Mouse (Mus musculus): ENCODE results near the gene Shank2. TPM values are rescaled to one million over a fixed set of nuclear protein-coding genes. Genes with fewer than 3 reads are reported as not detected.

Shank2 gene
- total RNA-seq, 4 experiments from 2014 or later: 108 to 123 (median 112) TPM

DNA sequence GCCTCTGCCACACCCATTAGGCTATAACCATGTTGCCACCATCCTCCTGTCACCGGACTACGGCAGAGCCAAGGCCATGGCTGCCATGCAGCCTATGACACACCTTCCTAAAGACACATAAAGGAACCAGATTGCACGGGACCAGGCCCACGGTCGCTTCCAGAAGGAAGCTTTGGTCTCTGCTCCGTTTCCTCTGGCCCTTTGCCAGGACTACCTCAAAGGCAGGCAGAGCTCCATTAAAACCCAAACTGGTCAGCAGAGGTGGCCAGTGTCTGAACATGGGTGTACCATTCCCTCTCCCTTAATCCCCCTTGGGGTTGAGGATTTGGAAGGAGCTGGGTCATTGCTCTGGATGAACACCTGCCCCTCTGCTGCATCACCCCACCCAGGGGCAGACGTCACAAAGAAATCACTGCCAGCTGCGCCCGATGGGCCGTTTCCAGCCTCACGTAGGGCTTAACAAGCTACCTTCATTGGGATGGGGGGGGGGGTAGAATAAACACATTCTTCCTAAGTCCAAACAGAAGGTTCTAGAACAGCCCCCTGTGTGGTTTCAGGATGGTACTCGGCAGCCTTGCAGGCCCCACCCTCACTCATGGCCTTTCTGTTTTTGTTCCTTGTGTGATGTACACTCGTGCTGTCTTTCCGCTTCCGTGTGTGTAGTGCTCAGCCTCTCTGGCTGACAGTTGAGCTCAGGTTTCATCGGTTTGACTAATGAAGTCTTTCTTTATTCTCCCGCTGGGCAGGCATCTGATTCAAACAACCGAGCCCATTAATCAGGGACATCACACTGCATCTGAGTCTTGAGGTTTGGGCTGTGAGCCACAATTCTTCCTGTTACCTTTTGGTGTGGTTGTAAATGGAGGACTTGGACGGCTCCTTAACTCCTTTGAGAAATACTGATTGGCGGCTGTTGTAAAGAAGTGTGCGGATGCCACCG lies 410.5 kb downstream of the Shank2 start:
- DNase-seq (ENCODE audit: low spot score in 2 of 2): no peak

GRCm38 (mm10) chr7:144414632-144415031 lies 412.9 kb downstream of the Shank2 start:
- DNase-seq (ENCODE audit: low spot score in 2 of 2): no peak

GRCm38 (mm10) chr7:144415795-144416194 lies 414.1 kb downstream of the Shank2 start:
- no peak for DNase-seq (ENCODE audit: low spot score in 2 of 2)

DNA sequence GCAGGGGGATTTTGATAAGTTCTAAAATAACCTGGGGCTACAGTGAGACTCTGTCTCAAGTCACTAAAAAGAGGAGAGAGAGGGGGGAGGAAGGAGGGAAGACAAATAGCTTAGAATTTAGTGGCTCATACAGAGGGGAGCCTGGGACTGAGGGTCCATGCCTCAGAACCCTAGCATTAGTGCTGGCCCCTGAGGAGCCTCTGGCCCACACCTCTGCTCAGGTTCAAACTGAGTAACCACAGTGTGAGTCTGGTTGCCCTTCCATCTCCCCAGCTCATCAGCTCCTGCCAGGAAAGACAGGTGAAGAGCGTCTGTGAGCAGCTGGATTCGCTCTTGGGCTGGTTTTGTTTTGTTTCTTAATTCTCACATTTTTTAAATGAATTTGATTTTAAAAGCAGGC lies 415.5 kb downstream of the Shank2 start:
- no peak for DNase-seq (ENCODE audit: low spot score in 2 of 2)

DNA sequence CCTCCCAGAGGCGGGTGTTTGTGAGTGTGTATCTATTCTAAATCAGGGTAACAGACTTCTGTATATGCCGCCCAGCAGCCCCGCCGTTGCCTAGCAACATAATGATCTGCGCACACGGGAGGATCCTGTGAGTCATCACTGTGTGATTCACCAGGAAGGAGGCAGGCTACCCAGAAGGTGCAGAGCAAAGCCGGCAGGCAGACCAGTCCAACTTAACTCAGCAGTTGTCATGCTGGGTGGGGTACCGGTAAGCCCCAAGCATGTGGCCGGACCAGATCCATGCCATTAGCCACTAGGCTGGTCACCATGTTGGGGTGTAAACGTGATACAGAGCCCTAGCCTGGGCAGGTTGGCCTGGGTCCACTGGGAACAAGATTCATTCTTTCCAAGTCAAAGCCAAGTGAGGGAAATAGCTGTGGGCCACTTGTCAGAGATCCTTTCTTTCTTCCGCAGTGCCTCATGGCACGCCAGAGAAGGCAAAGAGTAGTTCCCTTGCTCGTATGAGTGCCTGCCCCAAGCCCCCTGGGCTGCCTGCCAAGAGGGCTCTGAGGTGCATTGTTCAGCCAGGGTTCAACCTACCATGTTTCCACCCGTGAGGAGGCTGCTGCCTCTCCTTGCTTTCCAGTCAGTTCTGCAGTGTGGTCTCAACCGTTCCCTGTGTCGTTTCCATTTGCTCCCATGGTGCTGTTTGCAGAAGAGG lies 416.1 kb downstream of the Shank2 start:
- peak; percentile 67 to 95 for DNase-seq (ENCODE audit: low spot score in 2 of 2)

- no peak for DNase-seq (ENCODE audit: low spot score in 2 of 2)
Observed at GRCm38 (mm10) chr7:144420552-144420951, 418.8 kb downstream of the Shank2 start.

DNA sequence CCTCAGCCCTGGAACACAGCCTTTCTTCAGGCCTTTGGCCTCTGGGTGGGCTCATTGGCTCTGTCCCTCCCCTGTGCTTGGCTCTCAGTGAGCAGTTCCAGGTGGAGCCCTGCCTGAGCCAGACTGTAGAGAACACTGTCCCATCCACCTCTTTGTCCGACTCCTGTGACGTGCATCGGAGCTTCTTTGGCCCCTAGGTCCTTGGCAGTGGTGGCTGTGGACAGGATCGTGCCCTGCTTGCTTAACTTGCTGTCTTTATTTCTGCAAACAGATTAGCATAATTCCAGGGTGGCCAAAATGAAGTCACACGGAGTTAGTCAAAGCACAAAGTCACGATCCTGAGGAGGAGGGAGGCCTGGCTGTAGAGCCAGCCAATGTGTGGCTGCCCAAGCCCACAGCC lies 419.8 kb downstream of the Shank2 start:
- DNase-seq (ENCODE audit: low spot score in 2 of 2): no peak

DNA sequence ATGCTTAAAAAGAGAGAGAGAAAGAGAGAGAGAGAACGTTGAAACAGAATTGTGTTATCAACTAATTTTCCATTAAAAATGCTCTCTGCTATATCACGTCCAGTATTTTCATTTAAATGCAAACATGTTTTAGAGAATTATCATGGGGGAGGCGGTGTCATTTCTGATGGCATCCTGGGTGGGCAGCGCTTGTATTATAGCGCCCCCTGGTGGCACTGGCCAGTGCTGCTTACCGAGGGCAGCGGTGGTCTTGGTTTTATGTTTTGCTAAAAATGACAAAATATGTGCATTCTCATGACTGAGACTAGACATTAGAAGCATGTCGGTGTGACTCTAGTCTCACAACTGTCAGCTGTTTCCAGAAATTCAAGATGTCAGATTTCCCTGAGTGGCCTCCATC lies 424.2 kb downstream of the Shank2 start:
- peak in 1 of 2 experiments; percentile 58 for DNase-seq (ENCODE audit: low spot score in 2 of 2)

DNA sequence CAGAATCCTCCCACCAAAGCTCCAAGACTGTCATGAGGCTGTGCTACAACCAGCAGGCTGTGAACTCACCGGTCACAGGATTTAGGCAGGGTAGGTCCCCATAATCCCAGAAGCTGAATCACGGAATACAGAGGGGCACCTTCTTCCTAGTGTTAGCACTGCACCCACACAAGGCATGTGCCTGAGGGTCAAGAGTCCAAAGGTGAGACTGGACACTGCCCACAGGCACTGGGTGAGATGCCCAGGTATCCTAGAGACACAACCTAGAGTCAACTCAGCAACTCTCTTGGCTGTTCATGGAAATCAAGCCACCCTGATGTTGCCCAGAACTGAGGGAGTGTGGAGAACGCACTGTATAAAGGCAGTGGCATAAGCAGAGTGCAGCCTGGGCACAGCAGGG lies 424.9 kb downstream of the Shank2 start:
- DNase-seq (ENCODE audit: low spot score in 2 of 2): no peak

- DNase-seq (ENCODE audit: low spot score in 2 of 2): no peak
Observed at GRCm38 (mm10) chr7:144427460-144427859, 425.7 kb downstream of the Shank2 start.

DNA sequence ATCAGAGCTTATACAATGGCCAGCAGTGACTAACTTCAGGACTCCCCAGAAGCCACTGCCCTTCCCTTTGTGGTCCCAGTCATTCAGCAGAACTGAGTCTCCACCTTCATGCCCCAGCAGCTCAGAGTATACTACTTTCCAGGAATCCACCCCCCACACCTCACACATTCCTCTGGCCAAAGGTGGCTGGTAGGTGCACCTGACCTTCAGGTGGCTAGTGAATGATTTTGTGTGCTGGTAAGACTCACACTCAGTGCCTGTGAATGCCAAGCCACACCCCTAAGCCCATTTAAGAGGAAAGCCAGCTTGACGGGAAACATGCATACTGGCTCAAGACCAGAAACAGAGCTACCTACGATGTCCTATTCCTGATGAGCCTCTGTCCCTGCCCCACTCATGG lies 431.2 kb downstream of the Shank2 start:
- no peak for DNase-seq (ENCODE audit: low spot score in 2 of 2)

GRCm38 (mm10) chr7:144438811-144439210 lies 437.1 kb downstream of the Shank2 start:
- DNase-seq (ENCODE audit: low spot score in 2 of 2): no peak

DNA sequence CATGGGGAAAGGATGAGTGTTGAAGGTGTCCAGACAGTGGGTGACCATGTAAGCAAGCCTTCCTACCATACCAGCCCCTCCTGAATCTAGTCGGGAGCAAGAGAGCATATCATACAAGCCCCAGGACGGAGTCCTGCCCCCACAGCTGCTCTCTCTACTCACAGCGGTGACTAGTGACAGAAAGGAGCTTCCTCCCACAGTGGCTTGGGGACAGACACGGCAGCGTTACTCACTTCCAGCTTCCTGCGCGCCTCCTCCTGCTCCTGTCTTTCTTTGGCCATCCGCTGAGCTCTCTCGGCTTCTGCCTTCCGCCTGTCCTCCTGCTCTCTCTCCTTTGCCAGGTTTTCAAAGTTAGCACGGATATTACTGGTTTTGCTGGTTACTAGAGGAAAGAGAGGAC lies 439.7 kb downstream of the Shank2 start:
- DNase-seq (ENCODE audit: low spot score in 2 of 2): no peak

DNA sequence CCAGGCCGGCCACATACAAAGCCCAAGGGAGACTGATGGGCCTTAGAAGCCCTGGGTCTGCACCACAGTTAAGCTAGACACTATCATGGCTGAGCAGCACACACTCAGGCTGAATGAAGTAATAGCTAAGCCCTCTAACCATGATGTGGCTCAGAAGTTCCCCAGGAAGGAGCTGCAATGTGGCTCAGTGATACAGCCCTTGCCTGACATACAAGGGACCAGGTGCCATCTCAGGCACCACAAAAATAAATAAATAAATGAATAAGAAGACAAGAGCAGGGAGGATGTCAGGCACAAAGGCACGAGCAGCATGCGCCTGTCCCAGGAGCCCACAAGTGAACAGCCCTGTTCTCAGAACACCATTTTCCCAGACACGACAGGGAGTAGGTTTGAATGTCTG lies 440.2 kb downstream of the Shank2 start:
- DNase-seq (ENCODE audit: low spot score in 2 of 2): no peak

DNA sequence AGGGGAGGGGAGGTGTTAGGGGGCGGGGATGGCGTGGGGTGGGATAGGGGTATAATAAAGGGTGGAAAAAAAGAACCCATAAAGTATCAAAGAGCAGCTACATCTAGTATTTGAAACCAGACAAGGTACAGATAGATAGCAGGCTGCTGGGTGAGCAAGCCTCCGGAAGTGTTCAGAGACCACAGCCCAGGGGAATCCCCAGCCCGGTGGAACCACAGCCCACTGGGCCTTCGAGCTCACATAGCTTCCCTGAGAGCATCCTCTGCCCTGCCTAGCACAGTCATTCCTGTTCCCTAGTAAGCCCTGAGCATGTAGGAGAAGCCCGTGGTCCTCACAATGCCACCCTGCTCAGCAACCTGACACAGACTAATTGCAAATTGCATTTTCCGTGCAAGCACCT lies 443.1 kb downstream of the Shank2 start:
- DNase-seq (ENCODE audit: low spot score in 2 of 2): no peak

GRCm38 (mm10) chr7:144447146-144447545 lies 445.4 kb downstream of the Shank2 start:
- DNase-seq (ENCODE audit: low spot score in 2 of 2): no peak

DNA sequence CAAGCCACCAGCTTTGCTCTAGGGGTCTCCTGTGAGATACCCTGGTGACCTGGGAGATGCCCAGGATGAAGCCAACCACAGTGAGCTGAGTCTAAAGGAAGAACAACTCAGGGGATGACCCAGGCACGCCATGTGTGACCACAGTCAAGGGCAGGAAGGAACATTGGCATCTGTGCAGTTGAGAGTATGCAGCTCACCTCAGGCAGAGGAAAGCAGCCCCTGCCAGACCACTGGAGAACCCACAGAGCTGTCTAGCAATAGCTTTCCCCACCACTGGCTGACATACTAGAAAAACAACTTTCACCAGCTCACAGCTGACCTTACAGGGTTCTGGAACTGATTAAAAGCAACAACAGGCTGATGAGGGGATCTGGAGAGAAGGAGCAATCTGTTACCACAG lies 446.5 kb downstream of the Shank2 start:
- DNase-seq (ENCODE audit: low spot score in 2 of 2): no peak

DNA sequence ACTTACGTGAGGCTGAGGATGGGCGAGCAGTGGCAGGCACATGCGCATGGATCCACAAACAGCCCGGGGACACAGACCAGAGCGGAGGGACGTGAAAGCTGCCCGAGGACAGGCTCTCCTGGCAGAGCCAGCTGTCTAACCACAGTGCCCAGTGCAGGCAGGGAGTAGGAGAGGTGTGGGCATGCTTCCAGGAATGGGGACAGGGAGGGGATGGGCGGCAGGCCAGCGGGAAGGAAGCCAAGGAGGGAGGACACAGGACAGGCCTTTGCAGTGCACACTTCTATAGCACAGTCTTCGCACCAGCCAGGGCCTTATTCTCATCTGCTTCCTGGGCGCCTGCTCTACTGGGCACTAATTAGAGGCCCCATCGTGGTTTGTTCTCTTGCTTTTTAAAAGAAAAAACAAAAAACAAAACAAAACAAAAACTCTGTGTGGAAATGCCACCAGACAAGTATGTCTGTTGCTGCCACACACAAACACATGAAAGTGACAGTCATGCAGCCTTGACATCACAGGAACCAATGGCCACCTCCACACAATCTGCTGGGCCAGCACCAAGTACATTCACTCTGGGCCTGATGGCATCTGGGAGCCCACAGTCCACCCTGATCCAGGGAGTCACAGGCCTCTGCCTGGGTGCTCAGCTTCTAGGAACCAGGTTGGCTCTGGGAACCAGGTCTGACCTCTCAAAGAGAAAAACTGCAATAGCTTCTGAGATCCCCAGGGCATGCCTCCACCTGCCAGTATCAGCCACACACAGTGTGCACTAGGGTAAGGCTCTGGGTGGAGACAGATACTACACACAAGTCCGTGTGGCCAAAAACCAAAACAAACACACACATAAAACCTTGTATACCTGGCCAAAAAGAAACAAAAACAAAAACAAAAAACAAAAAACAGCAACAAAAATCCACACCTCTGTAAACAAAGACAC lies 448.2 kb downstream of the Shank2 start:
- DNase-seq (ENCODE audit: low spot score in 2 of 2): peak; percentile 51 to 76

DNA sequence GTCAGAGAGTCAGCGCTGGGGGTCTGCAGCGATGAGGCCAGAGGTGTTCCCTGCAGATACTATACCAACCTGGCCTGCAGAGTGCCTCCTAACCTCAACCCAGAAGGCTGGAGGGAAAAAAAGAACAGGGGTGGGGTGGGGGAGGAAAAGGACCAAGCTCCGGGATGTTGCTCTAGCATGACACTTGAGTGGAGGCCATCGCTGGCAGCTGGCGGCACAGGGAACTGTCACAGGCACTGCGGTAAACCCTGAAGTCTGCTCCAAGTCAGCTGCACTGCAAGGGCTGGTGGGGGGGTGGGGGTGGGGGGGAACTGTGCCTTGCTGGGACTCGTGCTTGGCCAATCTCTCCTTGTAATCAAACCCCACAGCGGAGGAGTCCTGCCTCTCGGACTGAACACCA lies 448.9 kb downstream of the Shank2 start:
- no peak for DNase-seq (ENCODE audit: low spot score in 2 of 2)

- DNase-seq (ENCODE audit: low spot score in 2 of 2): no peak
Observed at GRCm38 (mm10) chr7:144458881-144459280, 457.2 kb downstream of the Shank2 start.

- DNase-seq (ENCODE audit: low spot score in 2 of 2): no peak
Observed at GRCm38 (mm10) chr7:144461246-144461902, 459.6 kb downstream of the Shank2 start.
